Mouse (Mus musculus): ENCODE results near the gene Izumo1r. TPM values are rescaled to one million over a fixed set of nuclear protein-coding genes. Genes with fewer than 3 reads are reported as not detected.
"Not testable (repeated sequence)": the region's sequence is repeated elsewhere in the genome, so short reads cannot be mapped to it uniquely, and the experiment has no call there.

Izumo1r gene
- polyA plus RNA-seq, 1 experiment: not detected

DNA sequence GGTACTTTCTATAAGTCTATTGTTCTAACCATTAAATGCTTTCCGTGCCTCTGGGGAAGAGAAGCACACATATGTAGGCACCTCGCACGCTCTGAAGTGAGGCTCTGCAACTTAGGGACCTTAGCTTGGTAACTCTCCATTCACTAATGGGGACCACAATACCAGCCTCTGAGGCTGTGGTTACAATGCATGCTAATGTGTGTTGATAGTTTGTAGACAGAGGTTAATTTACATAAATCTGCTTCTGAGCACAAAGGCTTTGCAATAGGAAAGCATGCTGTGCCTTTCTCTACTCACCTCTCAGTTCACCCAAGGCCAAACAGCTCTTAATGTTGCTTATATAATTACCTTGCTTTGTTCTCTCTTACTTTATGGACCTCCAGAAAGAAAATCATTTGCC lies 13.1 kb downstream of the Izumo1r start:
- TF ChIP-seq POLR2A (IDR thresholded peaks at IDR 0.05; ENCODE audit: borderline replicate concordance, insufficient read depth, low read length): no peak
- TF ChIP-seq CTCF (IDR thresholded peaks at IDR 0.05; ENCODE audit: borderline replicate concordance, insufficient read depth, low read depth, low read length): no peak
- H3K4me1 ChIP-seq (ENCODE audit: control insufficient read depth, insufficient read depth, low read length): peaks cover 12% of the 10 kb centered on the region
- no peaks in the 10 kb centered on the region for H3K27me3 ChIP-seq (ENCODE audit: control insufficient read depth, insufficient read depth, low read length)
- WGBS: 93% methylated on average over 3 of the region's 3 CpGs
- H3K27ac ChIP-seq (ENCODE audit: insufficient read depth, low read length): no peak overlapping the region
- no peak overlapping the region for H3K4me3 ChIP-seq (replicated peaks; ENCODE audit: insufficient read depth, low read depth, low read length)
- no peak for DNase-seq

DNA sequence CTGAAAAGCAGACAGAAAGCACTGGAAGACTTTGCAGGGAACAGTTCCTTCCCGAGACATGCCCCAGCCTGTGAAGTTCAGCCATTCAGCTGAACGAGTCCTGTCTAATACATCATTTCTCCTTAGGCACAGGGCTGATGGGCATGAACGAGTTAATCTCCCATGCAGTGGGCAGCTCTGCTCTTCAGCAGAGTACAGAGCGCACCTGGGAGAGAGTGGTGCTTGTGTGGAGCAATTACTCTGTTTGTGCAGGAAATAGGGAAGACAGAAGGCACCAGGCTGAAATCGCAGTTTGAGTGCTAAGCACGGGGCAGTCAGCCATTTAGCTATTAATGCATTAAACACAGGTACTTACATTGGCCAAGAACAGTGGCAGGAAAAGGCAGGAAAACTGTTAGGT lies 15.1 kb downstream of the Izumo1r start:
- no peaks in the 10 kb centered on the region for H3K27me3 ChIP-seq (ENCODE audit: control insufficient read depth, insufficient read depth, low read length)
- DNase-seq: no peak
- WGBS: 77% methylated on average over 6 of the region's 6 CpGs
- TF ChIP-seq CTCF (IDR thresholded peaks at IDR 0.05; ENCODE audit: borderline replicate concordance, insufficient read depth, low read depth, low read length) (no peak), POLR2A (IDR thresholded peaks at IDR 0.05; ENCODE audit: borderline replicate concordance, insufficient read depth, low read length) (no peak)
- peaks cover 12% of the 10 kb centered on the region for H3K4me1 ChIP-seq (ENCODE audit: control insufficient read depth, insufficient read depth, low read length)
- no peak overlapping the region for H3K4me3 ChIP-seq (replicated peaks; ENCODE audit: insufficient read depth, low read depth, low read length)
- no peak overlapping the region for H3K27ac ChIP-seq (ENCODE audit: insufficient read depth, low read length)

DNA sequence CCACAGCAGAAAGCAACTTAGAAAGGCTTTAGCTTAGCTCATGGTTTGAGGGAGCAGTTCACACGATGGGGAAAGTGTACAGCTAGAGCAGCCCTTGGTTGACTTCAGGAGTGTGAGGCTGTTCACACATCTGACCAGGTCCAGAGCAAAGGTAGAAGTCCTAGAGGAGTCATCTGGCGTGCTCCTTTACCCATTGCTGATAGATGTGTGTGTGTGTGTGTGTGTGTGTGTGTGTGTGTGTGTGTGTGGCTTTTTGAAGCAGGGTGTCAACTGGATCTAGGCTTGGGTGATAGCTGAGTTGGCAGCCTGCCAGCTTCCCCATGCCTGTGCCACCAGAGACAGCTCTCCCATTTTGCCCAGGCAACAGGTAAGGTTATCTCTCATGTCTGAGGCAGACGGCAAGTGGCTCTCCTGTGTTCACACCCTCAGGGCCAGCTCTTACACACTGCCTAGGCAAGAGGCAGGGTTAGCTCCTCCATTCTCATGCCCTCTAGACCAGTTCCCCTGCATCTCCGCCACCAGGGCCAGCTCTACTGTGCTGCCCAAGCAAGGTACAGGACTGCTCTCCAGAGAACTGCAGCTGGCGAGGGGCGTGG lies 15.9 kb downstream of the Izumo1r start:
- TF ChIP-seq CTCF (IDR thresholded peaks at IDR 0.05; ENCODE audit: borderline replicate concordance, insufficient read depth, low read depth, low read length) (no peak), POLR2A (IDR thresholded peaks at IDR 0.05; ENCODE audit: borderline replicate concordance, insufficient read depth, low read length) (no peak)
- WGBS: 85% methylated on average over 6 of the region's 6 CpGs

DNA sequence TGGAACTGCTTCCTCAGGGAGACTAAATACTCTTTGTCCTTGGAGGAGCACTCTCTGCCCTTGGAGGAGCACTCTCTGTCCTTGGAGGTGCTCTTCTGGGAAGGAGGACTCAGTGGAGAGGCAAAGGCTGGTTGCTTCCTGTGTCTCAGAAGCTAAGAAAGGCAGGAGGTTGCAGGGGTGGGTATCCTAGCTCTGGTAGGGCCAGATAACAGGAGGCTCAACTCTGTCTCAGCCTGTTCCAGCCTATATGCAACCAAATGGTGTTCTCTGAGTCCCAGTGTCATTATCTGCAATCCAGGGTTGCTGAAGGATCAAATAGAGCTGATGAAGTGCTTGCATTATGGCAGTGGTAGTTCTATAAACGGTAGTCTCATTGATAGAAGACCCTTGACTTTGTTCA lies 17.8 kb downstream of the Izumo1r start:
- Histone ChIP-seq H3K4me3 (replicated peaks; ENCODE audit: insufficient read depth, low read depth, low read length) (no peak overlapping the region), H3K27me3 (ENCODE audit: control insufficient read depth, insufficient read depth, low read length) (no peaks in the 10 kb centered on the region), H3K4me1 (ENCODE audit: control insufficient read depth, insufficient read depth, low read length) (no peaks in the 10 kb centered on the region), H3K27ac (ENCODE audit: insufficient read depth, low read length) (no peak overlapping the region)
- DNase-seq: no peak
- 97% methylated on average over 1 of the region's 1 CpGs for WGBS
- TF ChIP-seq CTCF (IDR thresholded peaks at IDR 0.05; ENCODE audit: borderline replicate concordance, insufficient read depth, low read depth, low read length) (no peak), POLR2A (IDR thresholded peaks at IDR 0.05; ENCODE audit: borderline replicate concordance, insufficient read depth, low read length) (no peak)

More for the DNA sequence above, 15.9 kb downstream of the Izumo1r start:
- Histone ChIP-seq H3K27ac (ENCODE audit: insufficient read depth, low read length) (no peak overlapping the region), H3K27me3 (ENCODE audit: control insufficient read depth, insufficient read depth, low read length) (no peaks in the 10 kb centered on the region), H3K4me3 (replicated peaks; ENCODE audit: insufficient read depth, low read depth, low read length) (no peak overlapping the region), H3K4me1 (ENCODE audit: control insufficient read depth, insufficient read depth, low read length) (peaks cover 12% of the 10 kb centered on the region)
- DNase-seq: no peak

DNA sequence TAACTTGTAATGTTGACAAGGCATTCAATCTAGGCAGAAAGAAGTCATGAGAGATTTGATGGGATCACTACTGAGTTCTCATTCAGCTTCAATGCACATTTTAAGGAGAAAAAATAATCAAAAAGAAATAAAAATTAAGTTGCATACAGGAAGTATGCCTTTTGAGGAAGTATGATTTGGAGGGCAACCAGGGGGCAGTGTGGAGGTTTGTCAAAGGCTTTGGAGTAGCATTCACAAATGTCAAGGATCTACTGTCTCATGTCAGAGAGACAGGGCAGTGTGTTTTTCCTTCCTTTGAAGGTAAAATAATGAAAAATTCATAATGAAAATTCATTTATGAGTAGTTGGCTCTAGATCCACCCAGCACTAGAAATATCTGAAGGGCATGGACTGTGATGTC lies 18.6 kb downstream of the Izumo1r start:
- TF ChIP-seq POLR2A (IDR thresholded peaks at IDR 0.05; ENCODE audit: borderline replicate concordance, insufficient read depth, low read length) (no peak), CTCF (IDR thresholded peaks at IDR 0.05; ENCODE audit: borderline replicate concordance, insufficient read depth, low read depth, low read length) (no peak)
- DNase-seq: no peak
- Histone ChIP-seq H3K27ac (ENCODE audit: insufficient read depth, low read length) (no peak overlapping the region), H3K4me1 (ENCODE audit: control insufficient read depth, insufficient read depth, low read length) (no peaks in the 10 kb centered on the region), H3K4me3 (replicated peaks; ENCODE audit: insufficient read depth, low read depth, low read length) (no peak overlapping the region), H3K27me3 (ENCODE audit: control insufficient read depth, insufficient read depth, low read length) (no peaks in the 10 kb centered on the region)

DNA sequence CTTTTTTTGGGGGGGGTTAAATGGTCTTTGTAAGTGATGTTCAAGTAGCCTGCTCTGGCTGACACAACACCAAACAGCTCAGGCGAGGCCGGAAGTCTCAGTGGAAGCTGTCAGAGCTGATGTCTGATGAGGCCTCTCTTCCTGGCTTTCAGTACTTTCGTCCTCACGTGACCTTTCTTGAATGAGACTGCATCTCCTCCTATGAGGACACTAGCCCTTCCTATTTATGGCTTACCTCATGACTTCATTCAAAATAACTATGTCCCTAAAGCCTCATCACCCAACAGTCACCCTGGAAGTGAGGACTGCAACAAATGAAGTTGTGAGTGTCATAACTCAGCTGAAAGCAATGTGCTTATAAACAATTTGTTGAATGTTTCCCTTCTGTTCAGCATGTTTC lies 19.1 kb downstream of the Izumo1r start:
- Histone ChIP-seq H3K27me3 (ENCODE audit: control insufficient read depth, insufficient read depth, low read length) (no peaks in the 10 kb centered on the region), H3K4me3 (replicated peaks; ENCODE audit: insufficient read depth, low read depth, low read length) (no peak overlapping the region), H3K4me1 (ENCODE audit: control insufficient read depth, insufficient read depth, low read length) (no peaks in the 10 kb centered on the region), H3K27ac (ENCODE audit: insufficient read depth, low read length) (no peak overlapping the region)
- TF ChIP-seq CTCF (IDR thresholded peaks at IDR 0.05; ENCODE audit: borderline replicate concordance, insufficient read depth, low read depth, low read length) (no peak), POLR2A (IDR thresholded peaks at IDR 0.05; ENCODE audit: borderline replicate concordance, insufficient read depth, low read length) (no peak)
- WGBS: 60% methylated on average over 4 of the region's 4 CpGs
- no peak for DNase-seq

DNA sequence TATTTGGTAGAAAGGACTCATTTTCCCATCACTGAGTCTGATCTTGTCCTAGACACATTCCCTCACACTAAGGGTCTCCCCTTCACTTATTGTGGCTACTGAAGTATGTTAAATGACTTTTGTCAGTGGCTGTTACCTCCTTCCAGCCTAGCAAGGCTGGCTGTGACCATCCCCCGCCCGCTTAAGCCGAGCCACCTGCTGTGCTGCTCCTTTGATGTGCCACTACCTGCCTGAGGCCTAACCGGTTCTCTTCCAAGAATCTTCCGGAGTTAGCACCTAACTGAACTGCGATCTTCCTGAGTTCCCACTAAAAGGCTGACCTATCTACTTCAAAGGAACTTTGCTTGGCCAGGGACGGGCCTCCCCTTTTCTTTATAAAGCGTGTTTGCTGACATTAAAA lies 27.2 kb downstream of the Izumo1r start:
- DNase-seq; H3K4me3 ChIP-seq (replicated peaks; ENCODE audit: insufficient read depth, low read depth, low read length); H3K27ac ChIP-seq (ENCODE audit: insufficient read depth, low read length); H3K27me3 ChIP-seq (ENCODE audit: control insufficient read depth, insufficient read depth, low read length); H3K4me1 ChIP-seq (ENCODE audit: control insufficient read depth, insufficient read depth, low read length): not testable (repeated sequence)
- 57% methylated on average over 8 of the region's 8 CpGs for WGBS

DNA sequence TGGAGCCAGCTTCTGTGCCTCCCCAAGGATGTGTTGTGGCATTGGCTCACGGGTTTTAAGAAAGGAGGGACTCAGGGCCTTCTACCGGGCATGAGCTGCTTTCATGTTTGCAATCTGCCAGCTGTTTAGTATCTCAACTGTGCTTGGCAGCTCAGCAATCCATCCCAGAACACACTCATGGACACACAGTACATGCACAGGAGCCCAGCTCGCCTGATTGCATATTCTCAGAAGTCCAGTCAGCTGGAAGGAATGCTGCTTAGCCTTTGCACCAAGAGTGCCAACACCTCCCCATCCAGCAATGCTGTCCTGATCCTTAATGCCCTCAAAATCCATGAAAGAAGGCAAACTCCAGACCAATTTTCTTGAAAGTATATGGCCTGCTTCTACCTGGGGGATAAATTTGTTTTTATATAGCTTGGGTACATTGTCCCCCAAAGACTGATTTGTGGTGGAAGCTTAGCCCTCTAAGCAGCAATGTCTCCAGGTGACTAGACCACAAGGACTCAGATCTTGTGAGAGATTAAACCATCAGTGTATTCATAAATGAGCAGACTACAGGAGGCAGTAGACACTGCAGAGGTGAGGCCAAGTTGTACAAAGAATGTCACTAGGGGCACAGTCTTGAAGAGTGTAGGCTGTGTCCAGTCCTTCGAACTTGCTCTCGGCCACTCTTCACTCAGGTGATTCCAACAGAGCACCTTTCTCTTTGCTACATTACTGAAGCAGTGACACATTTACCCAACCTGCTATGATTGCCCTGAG lies 27.8 kb downstream of the Izumo1r start:
- Histone ChIP-seq H3K27me3 (ENCODE audit: control insufficient read depth, insufficient read depth, low read length) (no peaks in the 10 kb centered on the region), H3K4me3 (replicated peaks; ENCODE audit: insufficient read depth, low read depth, low read length) (no peak overlapping the region), H3K4me1 (ENCODE audit: control insufficient read depth, insufficient read depth, low read length) (peaks cover under 1% of the 10 kb centered on the region; the same call in 1 of the 2 replicates), H3K27ac (ENCODE audit: insufficient read depth, low read length) (no peak overlapping the region)
- no peak for TF ChIP-seq CTCF (IDR thresholded peaks at IDR 0.05; ENCODE audit: borderline replicate concordance, insufficient read depth, low read depth, low read length)
- TF ChIP-seq POLR2A (IDR thresholded peaks at IDR 0.05; ENCODE audit: borderline replicate concordance, insufficient read depth, low read length): no peak
- 51% methylated on average over 5 of the region's 5 CpGs for WGBS
- DNase-seq: no peak
